13 mouse cellular contexts compared by ENCODE assay signal in the genomic region with DNA sequence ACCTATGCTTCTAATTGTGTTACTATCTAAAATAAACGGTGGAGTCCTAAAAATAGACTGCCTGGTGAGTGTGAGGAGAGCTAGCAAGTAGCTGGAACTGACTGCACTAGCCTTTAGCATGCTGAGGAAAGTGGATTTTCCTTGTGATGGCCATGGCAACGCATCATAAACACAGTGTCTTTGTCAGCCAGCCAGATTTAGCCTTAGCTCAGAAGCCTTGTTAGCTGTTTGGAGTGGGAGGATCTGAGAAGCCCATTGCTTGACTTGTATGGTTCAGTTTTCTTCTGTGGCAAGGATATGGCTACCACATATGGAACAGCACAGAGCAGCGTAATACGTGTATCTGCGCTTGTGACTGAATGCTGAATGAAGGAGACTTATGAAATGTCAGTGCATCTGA.
DNase-seq lines count a peak whose midpoint lies in the region; ATAC-seq lines count a peak whose summit lies in the region.
"Had no signal": no experiment of that assay in that cellular context is flagged by ENCODE, and none has a peak within 500 bp of the region (broad histone marks: within the 10 kb centered on the region; RNA-seq: fewer than 3 reads in every experiment).

No protein-coding gene starts in this region.

- 73% methylated on average over 5 of the region's 5 CpGs for WGBS in midbrain, embryonic 14.5 days
- WGBS in midbrain, embryonic 11.5 days, result 86% methylated on average over 5 of the region's 5 CpGs
- 74% methylated on average over 5 of the region's 5 CpGs for WGBS in hindbrain, embryonic 16.5 days

- no peak for ATAC-seq in midbrain, embryonic 14.5 days (ENCODE audit: low FRiP score, low TSS enrichment)
- ATAC-seq in midbrain, embryonic 11.5 days (ENCODE audit: low FRiP score), result no peak
- ATAC-seq in hindbrain, embryonic 16.5 days, result no peak
- ATAC-seq: activated CD4-positive, CD25-positive, alpha-beta regulatory T cell, adult 4 months; intestine, postnatal 0 days had no signal

- H3K9me3 ChIP-seq in midbrain, embryonic 14.5 days (ENCODE audit: control insufficient read depth, low read length), result no peaks in the 10 kb centered on the region
- H3K9me3 ChIP-seq in midbrain, embryonic 11.5 days (ENCODE audit: control insufficient read depth, low read length), result no peaks in the 10 kb centered on the region
- no peaks in the 10 kb centered on the region for H3K9me3 ChIP-seq in hindbrain, embryonic 16.5 days (ENCODE audit: control insufficient read depth, low read length)
- H3K9me3 ChIP-seq: limb, embryonic 12.5 days had no signal

- 0 out of 2 replicates have a peak overlapping the region, but pooled peaks have one; percentile 13 for H3K27ac ChIP-seq in midbrain, embryonic 14.5 days (replicated peaks; ENCODE audit: low read depth, low read length)
- H3K27ac ChIP-seq in midbrain, embryonic 11.5 days (ENCODE audit: low read depth, low read length), result no peak overlapping the region
- no peak overlapping the region for H3K27ac ChIP-seq in hindbrain, embryonic 16.5 days (ENCODE audit: low read depth, low read length)
- H3K27ac ChIP-seq: limb, embryonic 12.5 days had no signal

- peak overlapping the region; percentile 49 for H3K4me2 ChIP-seq in midbrain, embryonic 14.5 days (ENCODE audit: low read length)
- no peak overlapping the region for H3K4me2 ChIP-seq in midbrain, embryonic 11.5 days
- H3K4me2 ChIP-seq in hindbrain, embryonic 16.5 days (ENCODE audit: low read length), result peak overlapping the region; percentile 57
- H3K4me2 ChIP-seq: limb, embryonic 12.5 days had no signal

- H3K36me3 ChIP-seq in midbrain, embryonic 14.5 days (ENCODE audit: control insufficient read depth, insufficient read depth, low read length), result peaks cover 24% of the 10 kb centered on the region
- H3K36me3 ChIP-seq in midbrain, embryonic 11.5 days (ENCODE audit: control insufficient read depth, insufficient read depth, low read length), result no peaks in the 10 kb centered on the region
- peaks cover 8% of the 10 kb centered on the region for H3K36me3 ChIP-seq in hindbrain, embryonic 16.5 days (ENCODE audit: control insufficient read depth, insufficient read depth, low read length)
- H3K36me3 ChIP-seq: limb, embryonic 12.5 days had no signal

- peak overlapping the region; percentile 7; the same call in 1 of the 2 replicates for H3K4me3 ChIP-seq in midbrain, embryonic 14.5 days (replicated peaks; ENCODE audit: low read depth, low read length)
- H3K4me3 ChIP-seq in midbrain, embryonic 11.5 days (ENCODE audit: low read depth, low read length), result no peak overlapping the region
- H3K4me3 ChIP-seq in hindbrain, embryonic 16.5 days (ENCODE audit: low read length), result peak overlapping the region; percentile 25
- H3K4me3 ChIP-seq: limb, embryonic 12.5 days had no signal

- H3K4me1 ChIP-seq in midbrain, embryonic 14.5 days (ENCODE audit: control insufficient read depth, insufficient read depth, low read length), result peaks cover 27% of the 10 kb centered on the region
- peaks cover 5% of the 10 kb centered on the region for H3K4me1 ChIP-seq in midbrain, embryonic 11.5 days (ENCODE audit: control insufficient read depth, insufficient read depth, low read length)
- H3K4me1 ChIP-seq in hindbrain, embryonic 16.5 days (ENCODE audit: control insufficient read depth, insufficient read depth, low read depth, low read length), result peaks cover 18% of the 10 kb centered on the region

- H3K9ac ChIP-seq in midbrain, embryonic 14.5 days (replicated peaks; ENCODE audit: low read length), result no peak overlapping the region
- no peak overlapping the region for H3K9ac ChIP-seq in midbrain, embryonic 11.5 days (ENCODE audit: low read length)
- H3K9ac ChIP-seq in hindbrain, embryonic 16.5 days (ENCODE audit: low read depth, low read length), result peak overlapping the region; percentile 9; the same call in 1 of the 2 replicates
- H3K9ac ChIP-seq: limb, embryonic 12.5 days had no signal

- intact Hi-C loops in heart, postnatal 25 days (cut with DNase I), result no loop called here

- H3K27me3 ChIP-seq in midbrain, embryonic 14.5 days (ENCODE audit: control insufficient read depth, insufficient read depth, low read length), result no peaks in the 10 kb centered on the region
- H3K27me3 ChIP-seq in midbrain, embryonic 11.5 days (ENCODE audit: control insufficient read depth, insufficient read depth, low read length), result no peaks in the 10 kb centered on the region
- no peaks in the 10 kb centered on the region for H3K27me3 ChIP-seq in hindbrain, embryonic 16.5 days (replicated peaks; ENCODE audit: control insufficient read depth, insufficient read depth, low read length)
- H3K27me3 ChIP-seq: limb, embryonic 12.5 days had no signal

- DNase-seq in heart, adult 18-20 months, result peak; percentile 24 to 35
- no peak for DNase-seq in heart, postnatal 25 days (ENCODE audit: low spot score)
- DNase-seq in midbrain, embryonic 14.5 days, result peak; percentile 48
- DNase-seq in midbrain, embryonic 11.5 days (ENCODE audit: low spot score, missing footprints), result no peak
- peak; percentile 59 to 83 for DNase-seq in right cerebral cortex, postnatal 10 days (ENCODE audit: low spot score in 2 of 2)
- no peak for DNase-seq in adrenal gland, postnatal 10 days
- no peak for DNase-seq in cerebellum, adult 11-12 months
- DNase-seq: gastrocnemius, postnatal 36 days; lung, adult 2 months had no signal

Comparison
In these comparisons a context has a peak if more than half of its experiments do, and no peak if none do; other contexts are left out.
1. DNase-seq: peak in heart, adult 18-20 months (2 of 2), midbrain, embryonic 14.5 days (single experiment) and right cerebral cortex, postnatal 10 days (2 of 2); none in heart, postnatal 25 days (single experiment), midbrain, embryonic 11.5 days (single experiment), adrenal gland, postnatal 10 days (single experiment) and cerebellum, adult 11-12 months (single experiment).